Mouse (Mus musculus): ENCODE data around the gene Ppp1r35. TPM values are rescaled to one million over a fixed set of nuclear protein-coding genes. Genes with fewer than 3 reads are reported as not detected.
"Not testable (repeated sequence)": the region's sequence is repeated elsewhere in the genome, so short reads cannot be mapped to it uniquely, and the experiment has no call there.

The Ppp1r35 gene
- polyA plus RNA-seq, 1 experiment from 2014 or later = 83.1 TPM

DNA sequence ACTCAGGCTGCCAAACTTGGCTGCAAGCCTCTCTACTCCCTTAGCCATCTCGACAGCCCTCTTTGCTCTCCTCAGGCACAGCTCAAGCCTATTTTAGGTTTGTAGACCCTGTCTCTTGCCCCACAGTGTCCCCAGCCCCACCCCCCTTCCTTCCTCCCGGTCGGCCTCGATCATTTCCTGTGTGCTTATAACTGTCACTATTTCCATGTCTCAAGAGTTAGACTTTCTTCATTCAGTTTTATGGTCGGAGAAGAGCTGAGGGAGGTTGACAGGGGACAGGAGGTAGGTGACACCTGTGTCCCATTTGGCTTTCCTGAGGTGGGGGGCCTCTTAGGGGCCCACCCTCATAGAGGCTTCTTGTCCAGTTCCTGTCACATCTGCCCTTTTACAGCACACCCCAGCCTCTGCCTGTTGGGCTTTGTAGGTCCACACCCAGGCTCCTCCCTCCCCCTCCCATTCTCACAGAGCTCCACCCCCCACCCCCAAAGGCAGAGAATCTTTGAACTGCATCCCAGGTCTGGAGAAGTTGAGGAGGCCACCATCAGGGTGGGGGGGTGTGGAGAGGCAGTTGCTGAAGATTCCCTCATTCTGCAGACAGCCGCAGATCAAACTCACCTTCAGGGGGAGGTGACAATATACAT, 29.3 kb upstream of the Ppp1r35 start:
- ATAC-seq (ENCODE audit: low FRiP score) (no peak), DNase-seq (ENCODE audit: low spot score, missing footprints) (no peak)
- H3K9ac ChIP-seq (ENCODE audit: low read length) = no peak overlapping the region
- H3K4me3 ChIP-seq (ENCODE audit: low read depth, low read length) = no peak overlapping the region
- no peak overlapping the region for H3K4me2 ChIP-seq
- WGBS = 79% methylated on average over 6 of the region's 6 CpGs
- H3K4me1 ChIP-seq (ENCODE audit: control insufficient read depth, insufficient read depth, low read length) = peaks cover 27% of the 10 kb centered on the region
- H3K9me3 ChIP-seq (ENCODE audit: control insufficient read depth, low read length) = no peaks in the 10 kb centered on the region
- H3K27me3 ChIP-seq (ENCODE audit: control insufficient read depth, insufficient read depth, low read length) = no peaks in the 10 kb centered on the region
- H3K27ac ChIP-seq (ENCODE audit: low read depth, low read length) = no peak overlapping the region
- peaks cover 2% of the 10 kb centered on the region; the same call in 1 of the 2 replicates for H3K36me3 ChIP-seq (ENCODE audit: control insufficient read depth, insufficient read depth, low read length)

DNA sequence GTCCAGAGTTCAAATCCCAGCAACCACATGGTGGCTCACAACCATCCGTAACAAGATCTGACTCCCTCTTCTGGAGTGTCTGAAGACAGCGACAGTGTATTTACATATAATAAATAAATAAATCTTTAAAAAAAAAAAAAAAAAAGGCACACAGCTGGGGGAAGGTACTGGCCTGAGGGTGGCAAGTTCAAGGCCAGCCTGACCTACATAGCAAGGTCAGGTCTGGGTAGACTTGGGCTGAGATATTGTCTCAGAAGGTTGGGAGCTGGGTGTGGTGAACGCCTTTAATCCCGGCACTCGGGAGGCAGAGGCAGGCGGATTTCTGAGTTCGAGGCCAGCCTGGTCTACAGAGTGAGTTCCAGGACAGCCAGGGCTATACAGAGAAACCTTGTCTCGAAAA, 28.4 kb upstream of the Ppp1r35 start:
- not testable (repeated sequence) for H3K9me3 ChIP-seq (ENCODE audit: control insufficient read depth, low read length); H3K4me2 ChIP-seq; H3K27me3 ChIP-seq (ENCODE audit: control insufficient read depth, insufficient read depth, low read length); H3K27ac ChIP-seq (ENCODE audit: low read depth, low read length); H3K9ac ChIP-seq (ENCODE audit: low read length); DNase-seq (ENCODE audit: low spot score, missing footprints); H3K36me3 ChIP-seq (ENCODE audit: control insufficient read depth, insufficient read depth, low read length); ATAC-seq (ENCODE audit: low FRiP score); H3K4me3 ChIP-seq (ENCODE audit: low read depth, low read length)
- WGBS = 98% methylated on average over 6 of the region's 8 CpGs
- H3K4me1 ChIP-seq (ENCODE audit: control insufficient read depth, insufficient read depth, low read length) = peaks cover 27% of the 10 kb centered on the region

DNA sequence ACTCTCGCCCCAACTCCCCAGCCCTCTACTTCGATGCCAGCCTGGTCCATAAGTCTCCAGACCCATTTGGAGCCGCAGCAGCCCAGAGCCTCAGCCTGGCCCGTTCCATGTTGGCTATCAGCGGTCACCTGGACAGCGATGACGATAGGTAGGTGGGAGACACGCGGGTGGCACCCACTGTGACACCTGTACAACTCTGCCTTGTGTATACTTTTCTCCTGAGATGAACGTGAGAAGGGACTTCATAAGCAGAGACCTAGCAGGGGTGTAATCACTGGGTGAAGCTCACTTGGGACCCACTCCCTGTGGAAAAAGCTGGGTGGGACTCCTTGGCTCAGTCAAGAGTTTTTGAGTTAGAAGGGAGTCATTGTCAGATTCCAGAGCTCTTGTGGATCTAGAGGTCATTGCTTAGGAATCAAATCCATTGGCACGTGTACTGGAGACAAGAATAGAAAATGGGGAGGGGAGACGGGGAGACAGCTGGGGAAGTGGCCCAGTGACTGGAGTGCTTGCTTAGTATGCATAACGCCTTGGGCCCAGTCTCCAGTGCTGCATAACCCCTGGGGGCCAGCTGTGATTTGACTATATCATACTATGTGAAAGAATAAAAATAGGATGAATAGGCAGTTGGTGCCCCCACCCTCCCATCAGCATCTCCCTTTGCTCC, 27.3 kb upstream of the Ppp1r35 start:
- Histone ChIP-seq H3K27ac (ENCODE audit: low read depth, low read length) (no peak overlapping the region), H3K4me2 (no peak overlapping the region), H3K9ac (ENCODE audit: low read length) (no peak overlapping the region), H3K36me3 (ENCODE audit: control insufficient read depth, insufficient read depth, low read length) (peaks cover 2% of the 10 kb centered on the region; the same call in 1 of the 2 replicates), H3K27me3 (ENCODE audit: control insufficient read depth, insufficient read depth, low read length) (no peaks in the 10 kb centered on the region), H3K4me1 (ENCODE audit: control insufficient read depth, insufficient read depth, low read length) (peaks cover 22% of the 10 kb centered on the region), H3K4me3 (ENCODE audit: low read depth, low read length) (no peak overlapping the region), H3K9me3 (ENCODE audit: control insufficient read depth, low read length) (no peaks in the 10 kb centered on the region)
- 93% methylated on average over 13 of the region's 13 CpGs for WGBS
- DNase-seq (ENCODE audit: low spot score, missing footprints) (no peak), ATAC-seq (ENCODE audit: low FRiP score) (no peak)

- 94% methylated on average over 6 of the region's 6 CpGs for WGBS
- Histone ChIP-seq H3K9ac (ENCODE audit: low read length) (no peak overlapping the region), H3K9me3 (ENCODE audit: control insufficient read depth, low read length) (no peaks in the 10 kb centered on the region), H3K4me2 (no peak overlapping the region), H3K36me3 (ENCODE audit: control insufficient read depth, insufficient read depth, low read length) (peaks cover 2% of the 10 kb centered on the region; the same call in 1 of the 2 replicates), H3K27me3 (ENCODE audit: control insufficient read depth, insufficient read depth, low read length) (no peaks in the 10 kb centered on the region), H3K4me3 (ENCODE audit: low read depth, low read length) (no peak overlapping the region), H3K4me1 (ENCODE audit: control insufficient read depth, insufficient read depth, low read length) (peaks cover 17% of the 10 kb centered on the region), H3K27ac (ENCODE audit: low read depth, low read length) (no peak overlapping the region)
- no peak for DNase-seq (ENCODE audit: low spot score, missing footprints)
- ATAC-seq (ENCODE audit: low FRiP score) = no peak
These were observed 26.7 kb upstream of the Ppp1r35 start for GRCm38 (mm10) chr5:137751988-137752387.

GRCm38 (mm10) chr5:137753111-137753832, 25.4 kb upstream of the Ppp1r35 start:
- no peak overlapping the region for H3K4me2 ChIP-seq
- 90% methylated on average over 13 of the region's 13 CpGs for WGBS
- no peak for DNase-seq (ENCODE audit: low spot score, missing footprints)
- H3K9me3 ChIP-seq (ENCODE audit: control insufficient read depth, low read length) = no peaks in the 10 kb centered on the region
- H3K27ac ChIP-seq (ENCODE audit: low read depth, low read length) = no peak overlapping the region
- no peak for ATAC-seq (ENCODE audit: low FRiP score)
- peaks cover 5% of the 10 kb centered on the region for H3K4me1 ChIP-seq (ENCODE audit: control insufficient read depth, insufficient read depth, low read length)
- no peak overlapping the region for H3K4me3 ChIP-seq (ENCODE audit: low read depth, low read length)
- H3K27me3 ChIP-seq (ENCODE audit: control insufficient read depth, insufficient read depth, low read length) = no peaks in the 10 kb centered on the region
- H3K36me3 ChIP-seq (ENCODE audit: control insufficient read depth, insufficient read depth, low read length) = peaks cover 5% of the 10 kb centered on the region
- H3K9ac ChIP-seq (ENCODE audit: low read length) = no peak overlapping the region

DNA sequence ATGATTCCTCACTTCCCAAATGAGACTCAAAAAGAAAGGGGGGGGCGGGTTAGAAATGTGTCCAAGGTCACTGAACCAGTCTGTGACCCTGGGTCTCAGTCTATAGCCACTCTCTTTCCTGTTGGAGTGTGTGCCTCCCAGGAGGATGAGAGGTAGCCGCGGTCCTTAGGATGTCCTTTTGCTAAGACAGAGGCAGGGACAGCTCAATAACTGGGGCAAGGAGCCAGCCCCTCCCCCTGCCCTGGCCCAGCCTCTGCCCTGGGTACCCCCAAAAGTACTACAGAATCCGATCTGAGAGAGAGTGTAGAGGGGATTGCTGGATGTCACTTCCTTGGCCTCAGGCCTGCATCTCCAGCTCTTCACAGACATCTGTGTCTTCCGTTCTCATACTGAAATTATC, 23.2 kb upstream of the Ppp1r35 start:
- DNase-seq (ENCODE audit: low spot score, missing footprints) = no peak
- 87% methylated on average over 5 of the region's 5 CpGs for WGBS
- Histone ChIP-seq H3K27ac (ENCODE audit: low read depth, low read length) (no peak overlapping the region), H3K9ac (ENCODE audit: low read length) (0 out of 2 replicates have a peak overlapping the region, but pooled peaks have one; percentile 5), H3K4me3 (ENCODE audit: low read depth, low read length) (no peak overlapping the region), H3K4me1 (ENCODE audit: control insufficient read depth, insufficient read depth, low read length) (no peaks in the 10 kb centered on the region), H3K36me3 (ENCODE audit: control insufficient read depth, insufficient read depth, low read length) (peaks cover 10% of the 10 kb centered on the region), H3K9me3 (ENCODE audit: control insufficient read depth, low read length) (no peaks in the 10 kb centered on the region), H3K27me3 (ENCODE audit: control insufficient read depth, insufficient read depth, low read length) (no peaks in the 10 kb centered on the region), H3K4me2 (no peak overlapping the region)
- ATAC-seq (ENCODE audit: low FRiP score) = no peak

GRCm38 (mm10) chr5:137756106-137756505, 22.5 kb upstream of the Ppp1r35 start:
- ATAC-seq (ENCODE audit: low FRiP score) (no peak), DNase-seq (ENCODE audit: low spot score, missing footprints) (no peak)
- Histone ChIP-seq H3K9ac (ENCODE audit: low read length) (no peak overlapping the region), H3K36me3 (ENCODE audit: control insufficient read depth, insufficient read depth, low read length) (peaks cover 10% of the 10 kb centered on the region), H3K9me3 (ENCODE audit: control insufficient read depth, low read length) (no peaks in the 10 kb centered on the region), H3K27ac (ENCODE audit: low read depth, low read length) (no peak overlapping the region), H3K4me1 (ENCODE audit: control insufficient read depth, insufficient read depth, low read length) (no peaks in the 10 kb centered on the region), H3K27me3 (ENCODE audit: control insufficient read depth, insufficient read depth, low read length) (no peaks in the 10 kb centered on the region), H3K4me2 (no peak overlapping the region), H3K4me3 (ENCODE audit: low read depth, low read length) (no peak overlapping the region)
- WGBS = 75% methylated on average over 3 of the region's 3 CpGs

DNA sequence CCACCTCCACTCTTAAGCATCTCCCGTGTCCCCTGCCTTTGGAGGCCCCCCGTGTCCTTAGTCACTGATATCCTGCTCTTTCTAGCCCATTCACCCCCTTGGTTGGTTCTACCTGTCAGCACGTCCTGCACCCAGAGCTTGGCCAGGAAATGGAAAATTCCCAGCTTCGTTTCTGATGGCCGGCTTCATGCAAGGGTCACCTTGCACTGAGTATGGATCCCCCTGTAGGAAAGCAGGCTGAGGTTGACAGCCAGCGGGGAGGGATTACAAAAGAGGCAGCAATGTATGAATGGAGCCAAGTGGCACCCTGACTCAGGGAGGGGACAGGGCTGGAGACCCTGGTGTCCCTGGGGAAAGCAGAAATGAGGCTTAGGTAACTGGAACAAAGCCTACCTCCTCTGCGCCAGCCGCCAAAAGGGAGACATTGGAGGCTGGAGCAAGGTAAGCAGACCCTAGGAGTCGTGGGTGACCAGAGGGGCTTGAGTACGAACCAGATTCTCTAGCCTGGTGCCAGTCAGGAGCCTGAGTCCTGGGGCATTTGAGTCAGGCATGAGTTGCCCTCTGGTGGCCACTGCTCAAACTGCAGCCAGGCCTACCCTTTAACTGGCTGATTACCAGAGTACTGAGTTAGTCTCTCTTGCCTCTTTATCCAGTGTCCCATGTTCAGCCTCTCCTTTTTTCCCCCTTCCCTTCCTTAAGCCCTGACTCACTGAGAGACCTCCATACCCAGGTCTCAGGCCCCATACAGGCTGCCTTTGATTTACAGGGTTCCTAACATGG, 21.6 kb upstream of the Ppp1r35 start:
- H3K9me3 ChIP-seq (ENCODE audit: control insufficient read depth, low read length) = no peaks in the 10 kb centered on the region
- no peaks in the 10 kb centered on the region for H3K27me3 ChIP-seq (ENCODE audit: control insufficient read depth, insufficient read depth, low read length)
- WGBS = 46% methylated on average over 10 of the region's 10 CpGs
- no peak overlapping the region for H3K9ac ChIP-seq (ENCODE audit: low read length)
- peak; percentile 63; the same call in 1 of the 2 replicates for ATAC-seq (ENCODE audit: low FRiP score)
- no peaks in the 10 kb centered on the region for H3K4me1 ChIP-seq (ENCODE audit: control insufficient read depth, insufficient read depth, low read length)
- H3K4me3 ChIP-seq (ENCODE audit: low read depth, low read length) = no peak overlapping the region
- no peak overlapping the region for H3K27ac ChIP-seq (ENCODE audit: low read depth, low read length)
- DNase-seq (ENCODE audit: low spot score, missing footprints) = peak; percentile 99
- H3K36me3 ChIP-seq (ENCODE audit: control insufficient read depth, insufficient read depth, low read length) = peaks cover 8% of the 10 kb centered on the region
- no peak overlapping the region for H3K4me2 ChIP-seq

Data from midbrain, embryonic 11.5 days (tissue).